Mouse (Mus musculus) forebrain, embryonic 12.5 days (tissue): Measurements from ENCODE around the gene Cbx6. TPM values are rescaled to one million over a fixed set of nuclear protein-coding genes. Genes with fewer than 3 reads are reported as not detected.

Experiments used
- ATAC-seq: fragments of 200-750 bp; cut with Nextera tagmentation; 2 replicates; pipeline ENCODE4 v1.8.0; 2017; ENCODE audit warnings: moderate TSS enrichment; ENCODE audit not compliant: low FRiP score
- H3K27ac ChIP-seq: fragments of 300-500 bp; sonication (generic); 2 replicates; pipeline ENCODE4 v1.5.1; 2016; ENCODE audit warnings: mild to moderate bottlenecking
- H3K27me3 ChIP-seq: fragments of 300-500 bp; sonication (generic); 2 replicates; pipeline ENCODE4 v1.6.1; 2016; ENCODE audit warnings: mild to moderate bottlenecking
- H3K36me3 ChIP-seq: fragments of 300-500 bp; sonication (generic); replicated peaks from 2 replicates; pipeline ENCODE4 v1.6.1; 2016; ENCODE audit warnings: mild to moderate bottlenecking
- H3K4me1 ChIP-seq: fragments of 300-500 bp; sonication (generic); 2 replicates; pipeline ENCODE4 v1.6.1; 2016
- H3K4me2 ChIP-seq: fragments of 300-500 bp; sonication (generic); 2 replicates; pipeline ENCODE4 v1.6.1; 2016; ENCODE audit warnings: mild to moderate bottlenecking, moderate library complexity
- H3K4me3 ChIP-seq: fragments of 300-500 bp; sonication (generic); replicated peaks from 2 replicates; pipeline ENCODE4 v1.5.1; 2016; ENCODE audit warnings: mild to moderate bottlenecking
- H3K9ac ChIP-seq: fragments of 300-500 bp; sonication (generic); 2 replicates; pipeline ENCODE4 v1.6.1; 2016; ENCODE audit warnings: mild to moderate bottlenecking
- H3K9me3 ChIP-seq: fragments of 300-500 bp; sonication (generic); 2 replicates; pipeline ENCODE4 v1.6.1; 2016
- WGBS: fragments of 180-500 bp; shearing (Covaris S2); methylation state at CpG from one replicate; pipeline ENCODE4 v1.1.7; 2016; 5-methylcytosine and 5-hydroxymethylcytosine counted together
- polyA plus RNA-seq: library from polyadenylated mRNA; unstranded; fragments of >200 nt; fragmentation: Nextera tagmentation; extraction: Ambion mirVana; gene quantifications from 2 replicates; pipeline ENCODE4 v1.2.1, GENCODE M21; 2016

Cbx6 gene
- polyA plus RNA-seq, 1 experiment from 2014 or later: 31.5 TPM

- Histone ChIP-seq H3K27me3 (no peaks in the 10 kb centered on the region), H3K4me1 (peaks cover 26% of the 10 kb centered on the region), H3K27ac (peak overlapping the region; percentile 68), H3K4me2 (peak overlapping the region; percentile 67), H3K9ac (peak overlapping the region; percentile 84), H3K4me3 (peak overlapping the region; percentile 87), H3K36me3 (no peaks in the 10 kb centered on the region), H3K9me3 (no peaks in the 10 kb centered on the region)
- WGBS: under 1% methylated on average over 50 of the region's 50 CpGs
- ATAC-seq: peak; percentile 97
Measured at GRCm38 (mm10) chr15:79774117-79775027, 60.1 kb downstream of the Cbx6 start.

Other genes starting within 250 kb of the Cbx6 start
- 1.4 and 1.8 TPM in 2 replicates for gene Dmc1, start 229.6 kb downstream of the Cbx6 start, polyA plus RNA-seq
- 5.1 and 5.4 TPM in 2 replicates for gene Fam227a, start 175.7 kb downstream of the Cbx6 start, polyA plus RNA-seq
- 89.3 and 90.6 TPM in 2 replicates for gene Cby1, start 175.5 kb downstream of the Cbx6 start, polyA plus RNA-seq
- 266 and 274 TPM in 2 replicates for gene Tomm22, start 163.8 kb downstream of the Cbx6 start, polyA plus RNA-seq
- 24.1 and 24.5 TPM in 2 replicates for gene Josd1, start 146.8 kb downstream of the Cbx6 start, polyA plus RNA-seq
- 51.5 and 55.7 TPM in 2 replicates for gene Gtpbp1, start 143.8 kb downstream of the Cbx6 start, polyA plus RNA-seq
- 6.2 and 8.6 TPM in 2 replicates for gene Sun2, start 92.2 kb downstream of the Cbx6 start, polyA plus RNA-seq
- 76.7 and 78.3 TPM in 2 replicates for gene Dnal4, start 56.8 kb downstream of the Cbx6 start, polyA plus RNA-seq
- gene Nptxr, start 29.9 kb downstream of the Cbx6 start, polyA plus RNA-seq: 7.2 and 8.0 TPM in 2 replicates
- gene Npcd, start 451 bp downstream of the Cbx6 start, polyA plus RNA-seq: 0.87 TPM in 1 of 2 replicates, not detected in the other
- gene Apobec3, start 57.0 kb upstream of the Cbx6 start, polyA plus RNA-seq: 7.4 and 8.4 TPM in 2 replicates
- 3.3 and 3.6 TPM in 2 replicates for gene Cbx7, start 136.4 kb upstream of the Cbx6 start, polyA plus RNA-seq
- gene Pdgfb, start 180.3 kb upstream of the Cbx6 start, polyA plus RNA-seq: 2.1 and 2.3 TPM in 2 replicates